ENCODE assay signal across 15 mouse cellular contexts in the genomic region with DNA sequence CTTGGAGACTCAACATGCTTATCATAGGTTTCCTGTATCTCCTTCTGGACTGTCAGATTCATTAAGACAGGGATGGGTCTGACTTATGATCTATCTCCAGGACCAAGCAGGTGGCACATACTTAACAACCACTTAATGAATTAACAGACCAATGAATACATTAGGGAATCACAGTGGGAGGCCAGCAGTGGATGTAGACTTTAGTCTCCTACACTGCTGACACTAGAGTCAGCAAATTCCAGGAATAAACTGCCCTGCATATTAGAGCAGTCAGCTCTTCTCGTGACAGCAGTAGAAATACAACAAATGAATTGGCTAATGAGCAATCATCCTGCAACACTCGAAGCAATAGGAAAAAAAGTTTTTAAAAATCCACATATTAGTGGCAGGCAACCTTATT.
"Had no signal": no experiment of that assay in that cellular context is flagged by ENCODE, and none has a peak within 500 bp of the region (broad histone marks: within the 10 kb centered on the region; RNA-seq: fewer than 3 reads in every experiment).

No protein-coding gene starts in this region.

- H3K9ac ChIP-seq: intestine, embryonic 15.5 days; limb, embryonic 13.5 days; liver, embryonic 15.5 days; midbrain, embryonic 13.5 days; neural tube, embryonic 12.5 days; stomach, embryonic 15.5 days had no signal

- H3K4me1 ChIP-seq: intestine, embryonic 15.5 days; liver, embryonic 15.5 days; stomach, embryonic 15.5 days had no signal

- ATAC-seq: intestine, embryonic 15.5 days; lung, postnatal 0 days; midbrain, embryonic 13.5 days had no signal

- H3K9me3 ChIP-seq: intestine, embryonic 15.5 days; limb, embryonic 13.5 days; liver, embryonic 15.5 days; midbrain, embryonic 13.5 days; neural tube, embryonic 12.5 days; stomach, embryonic 15.5 days had no signal

- H3K4me3 ChIP-seq: intestine, embryonic 15.5 days; limb, embryonic 13.5 days; liver, embryonic 15.5 days; midbrain, embryonic 13.5 days; neural tube, embryonic 12.5 days; stomach, embryonic 15.5 days had no signal

- H3K27ac ChIP-seq: intestine, embryonic 15.5 days; limb, embryonic 13.5 days; liver, embryonic 15.5 days; midbrain, embryonic 13.5 days; neural tube, embryonic 12.5 days; stomach, embryonic 15.5 days had no signal

- H3K36me3 ChIP-seq: intestine, embryonic 15.5 days; limb, embryonic 13.5 days; liver, embryonic 15.5 days; midbrain, embryonic 13.5 days; neural tube, embryonic 12.5 days; stomach, embryonic 15.5 days had no signal

- DNase-seq: left cerebral cortex, postnatal 4 days; lung, adult 2 months; lung, postnatal 36 days; right cerebral cortex, postnatal 4 days; spleen, adult 18-20 months; thymus, adult 2 months; thymus, postnatal 25 days had no signal

- H3K4me2 ChIP-seq: intestine, embryonic 15.5 days; limb, embryonic 13.5 days; liver, embryonic 11.5 days; liver, embryonic 15.5 days; midbrain, embryonic 13.5 days; neural tube, embryonic 12.5 days; stomach, embryonic 15.5 days had no signal

- H3K27me3 ChIP-seq: intestine, embryonic 15.5 days; limb, embryonic 13.5 days; liver, embryonic 15.5 days; midbrain, embryonic 13.5 days; neural tube, embryonic 12.5 days; stomach, embryonic 15.5 days had no signal
